Mouse (Mus musculus) olfactory bulb, adult 2 months (tissue): ENCODE data around the gene Amn1.

ENCODE experiments used
- CTCF ChIP-seq: fragments of 200-500 bp; IDR thresholded peaks from 2 replicates; pipeline ENCODE4 v1.5.1; 2012; ENCODE audit warnings: low read depth, mild to moderate bottlenecking, low read length, moderate library complexity; ENCODE audit not compliant: insufficient read depth
- POLR2A ChIP-seq: fragments of 200-500 bp; IDR thresholded peaks from 2 replicates; pipeline ENCODE4 v1.6.1; 2012; ENCODE audit warnings: mild to moderate bottlenecking, low read depth, low read length, moderate library complexity; ENCODE audit not compliant: insufficient read depth

DNA sequence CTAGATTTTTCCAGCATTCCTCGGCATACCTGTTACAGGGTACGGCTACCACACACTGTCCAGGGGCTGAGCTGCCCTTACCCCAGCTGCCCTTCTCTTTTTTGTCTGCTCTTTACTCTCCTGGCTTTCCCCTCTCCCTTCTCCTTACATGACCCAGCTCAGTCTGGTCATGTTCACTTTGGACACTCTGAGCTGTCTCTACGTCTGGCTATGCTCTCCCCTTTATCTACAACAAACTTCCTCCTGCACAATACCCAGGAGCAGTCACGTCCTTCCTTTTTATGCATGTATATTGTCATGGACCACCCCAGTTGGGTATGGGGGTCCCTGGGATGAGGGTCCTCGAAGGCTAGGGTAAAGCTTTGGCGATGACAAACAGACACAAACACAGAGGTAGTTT, 52.9 kb downstream of the Amn1 start:
- TF ChIP-seq POLR2A (no peak), CTCF (no peak)
